Mouse (Mus musculus) lung, embryonic 14.5 days (tissue): ENCODE measurements around the gene Srprb. TPM values are rescaled to one million over a fixed set of nuclear protein-coding genes. Genes with fewer than 3 reads are reported as not detected.

Experiments used
- ATAC-seq: fragments of 200-750 bp; cut with Nextera tagmentation; 2 replicates; pipeline ENCODE4 v1.8.0; 2017; ENCODE audit warnings: mild to moderate bottlenecking, moderate TSS enrichment, moderate library complexity; ENCODE audit not compliant: insufficient read depth
- DNase-seq: peaks from one replicate; pipeline ENCODE4 v3.0.0-alpha.2; 2015
- H3K27ac ChIP-seq: fragments of 300-500 bp; sonication (generic); 2 replicates; pipeline ENCODE4 v1.5.1; 2014; ENCODE audit warnings: low read depth, mild to moderate bottlenecking, moderate library complexity
- H3K27me3 ChIP-seq: fragments of 300-500 bp; sonication (generic); 2 replicates; pipeline ENCODE4 v1.6.1; 2014; ENCODE audit warnings: low read length, control low read depth; ENCODE audit not compliant: insufficient read depth
- H3K36me3 ChIP-seq: fragments of 300-500 bp; sonication (generic); 2 replicates; pipeline ENCODE4 v1.6.1; 2014; ENCODE audit warnings: control low read depth; ENCODE audit not compliant: insufficient read depth
- H3K4me1 ChIP-seq: fragments of 300-500 bp; sonication (generic); 2 replicates; pipeline ENCODE4 v1.6.1; 2014; ENCODE audit warnings: antibody characterized with exemption, control low read depth; ENCODE audit not compliant: insufficient read depth
- H3K4me2 ChIP-seq: fragments of 300-500 bp; sonication (generic); 2 replicates; pipeline ENCODE4 v1.6.1; 2014; ENCODE audit warnings: mild to moderate bottlenecking
- H3K4me3 ChIP-seq: fragments of 300-500 bp; sonication (generic); 2 replicates; pipeline ENCODE4 v1.5.1; 2014; ENCODE audit warnings: low read depth, low read length
- H3K9ac ChIP-seq: fragments of 300-500 bp; sonication (generic); 2 replicates; pipeline ENCODE4 v1.6.1; 2014
- H3K9me3 ChIP-seq: fragments of 300-500 bp; sonication (generic); 2 replicates; pipeline ENCODE4 v1.6.1; 2016; ENCODE audit warnings: low read depth, low read length, control low read depth
- CTCF ChIP-seq: IDR thresholded peaks from 2 replicates; pipeline ENCODE4 v1.5.1; 2016; ENCODE audit warnings: antibody characterized with exemption, low read depth
- WGBS: fragments of 180-500 bp; shearing (Covaris S2); extraction: QIAGEN DNeasy Blood & Tissue Kit; methylation state at CpG from one replicate; pipeline ENCODE4 v1.1.7; 2014; 5-methylcytosine and 5-hydroxymethylcytosine counted together
- polyA plus RNA-seq: library from polyadenylated mRNA; unstranded; fragments of >200 nt; fragmentation: Nextera tagmentation; extraction: Ambion mirVana; gene quantifications from 2 replicates; pipeline ENCODE4 v1.2.1, GENCODE M21; 2014

Srprb gene
- polyA plus RNA-seq, 1 experiment from 2014 or later, result 68.2 TPM

GRCm38 (mm10) chr9:103234059-103234458 lies 32.1 kb upstream of the Srprb start:
- Histone ChIP-seq H3K9ac (no peak overlapping the region), H3K36me3 (no peaks in the 10 kb centered on the region), H3K27me3 (no peaks in the 10 kb centered on the region), H3K4me2 (no peak overlapping the region), H3K9me3 (no peaks in the 10 kb centered on the region), H3K27ac (peak overlapping the region; percentile 31), H3K4me1 (no peaks in the 10 kb centered on the region), H3K4me3 (no peak overlapping the region)
- 64% methylated on average over 7 of the region's 7 CpGs for WGBS
- no peak for TF ChIP-seq CTCF
- ATAC-seq (no peak), DNase-seq (peak; percentile 9)

DNA sequence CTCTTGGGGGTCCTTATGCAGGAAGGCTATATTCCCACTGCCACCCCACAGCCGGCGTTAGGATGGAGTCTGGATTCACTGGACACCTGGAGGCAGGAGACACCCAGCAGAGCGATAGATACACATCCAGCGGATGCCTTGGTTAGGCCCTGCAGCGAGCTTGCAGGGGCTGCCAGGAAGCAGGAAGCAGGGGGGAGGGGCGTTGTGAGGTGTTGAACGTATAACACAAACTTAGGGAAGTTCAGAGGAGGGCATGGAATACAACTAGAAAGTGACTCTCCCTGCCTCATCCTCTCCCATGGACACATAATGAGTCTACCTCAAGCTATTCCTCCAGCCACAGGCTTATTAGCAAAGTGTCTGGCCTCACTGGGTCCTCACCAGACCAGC lies 31.1 kb upstream of the Srprb start:
- ATAC-seq (no peak), DNase-seq (peak; percentile 41)
- H3K4me1 ChIP-seq, result no peaks in the 10 kb centered on the region
- H3K36me3 ChIP-seq, result no peaks in the 10 kb centered on the region
- H3K9ac ChIP-seq, result no peak overlapping the region
- H3K27ac ChIP-seq, result no peak overlapping the region
- H3K4me2 ChIP-seq, result no peak overlapping the region
- no peaks in the 10 kb centered on the region for H3K9me3 ChIP-seq
- no peak overlapping the region for H3K4me3 ChIP-seq
- WGBS, result 35% methylated on average over 7 of the region's 7 CpGs
- H3K27me3 ChIP-seq, result no peaks in the 10 kb centered on the region
- no peak for TF ChIP-seq CTCF

GRCm38 (mm10) chr9:103232232-103233005 lies 30.5 kb upstream of the Srprb start:
- Histone ChIP-seq H3K9ac (no peak overlapping the region), H3K9me3 (no peaks in the 10 kb centered on the region), H3K27ac (no peak overlapping the region), H3K4me2 (no peak overlapping the region), H3K4me3 (no peak overlapping the region), H3K27me3 (no peaks in the 10 kb centered on the region), H3K36me3 (no peaks in the 10 kb centered on the region), H3K4me1 (no peaks in the 10 kb centered on the region)
- 87% methylated on average over 7 of the region's 7 CpGs for WGBS
- DNase-seq (no peak), ATAC-seq (no peak)
- TF ChIP-seq CTCF, result no peak

GRCm38 (mm10) chr9:103230151-103230951 lies 28.4 kb upstream of the Srprb start, which contains the start of the genes Gm20425 and Trf:
Gene Gm20425 (minus strand): TSS chr9:103230307.
Gene Trf (minus strand): TSS chr9:103230444.
- no peak within 1 kb of the TSS for H3K4me3 ChIP-seq
- 29% methylated on average over 29 of the region's 29 CpGs for WGBS
- no peaks in the 10 kb centered on the region for H3K27me3 ChIP-seq
- peak; percentile 52 for DNase-seq
- no peak for TF ChIP-seq CTCF
- H3K4me2 ChIP-seq, result peak within 1 kb of the TSS; percentile 44
- no peaks in the 10 kb centered on the region for H3K36me3 ChIP-seq
- peak within 1 kb of the TSS; percentile 31; the same call in 1 of the 2 replicates for H3K9ac ChIP-seq
- H3K27ac ChIP-seq, result 0 out of 2 replicates have a peak within 1 kb of the TSS, but pooled peaks have one; percentile 26
- H3K4me1 ChIP-seq, result no peaks in the 10 kb centered on the region
- peak; percentile 59 for ATAC-seq
- H3K9me3 ChIP-seq, result no peaks in the 10 kb centered on the region

DNA sequence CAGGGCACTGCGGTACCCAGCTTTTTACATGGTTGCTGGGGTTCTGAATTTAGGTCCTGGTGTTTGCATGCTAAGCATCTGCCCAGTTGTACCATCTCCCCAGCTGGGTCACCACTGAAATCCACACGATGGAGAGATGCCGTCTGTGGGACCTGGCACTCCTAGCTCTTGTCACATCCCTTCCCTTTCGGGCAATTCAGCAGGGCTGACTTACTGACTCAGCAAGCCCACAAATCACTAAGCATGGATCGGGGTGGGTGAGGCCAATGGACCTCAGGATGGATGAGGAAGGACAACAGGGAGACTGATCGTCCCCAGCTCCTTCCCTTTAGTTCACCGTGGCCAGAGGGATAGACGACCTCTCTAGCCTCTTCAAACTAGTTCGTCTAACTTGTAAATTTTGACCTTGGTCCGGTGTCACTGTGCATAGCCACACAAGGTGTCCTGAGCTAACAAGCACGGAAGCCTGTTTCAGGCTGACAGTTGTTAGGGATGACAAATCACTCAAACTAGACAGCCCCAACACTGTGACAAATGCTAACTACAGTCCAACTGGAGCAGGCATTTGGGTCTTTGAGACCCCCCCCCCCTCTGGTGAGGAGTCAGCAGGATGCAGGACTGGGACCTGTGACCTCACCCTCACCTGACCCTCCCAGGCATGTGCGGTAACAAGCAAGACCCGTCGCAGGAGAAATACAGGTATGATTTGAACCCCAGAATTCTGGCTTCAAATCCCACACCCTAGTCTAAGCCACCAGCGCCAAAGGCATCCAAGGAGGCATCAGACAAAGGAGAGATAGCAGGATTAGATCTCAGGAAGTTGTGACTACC lies 27.3 kb upstream of the Srprb start:
- 78% methylated on average over 15 of the region's 15 CpGs for WGBS
- Histone ChIP-seq H3K9me3 (no peaks in the 10 kb centered on the region), H3K9ac (no peak overlapping the region), H3K36me3 (no peaks in the 10 kb centered on the region), H3K4me1 (no peaks in the 10 kb centered on the region), H3K27ac (no peak overlapping the region), H3K27me3 (no peaks in the 10 kb centered on the region), H3K4me3 (no peak overlapping the region), H3K4me2 (no peak overlapping the region)
- DNase-seq (no peak), ATAC-seq (no peak)
- no peak for TF ChIP-seq CTCF

DNA sequence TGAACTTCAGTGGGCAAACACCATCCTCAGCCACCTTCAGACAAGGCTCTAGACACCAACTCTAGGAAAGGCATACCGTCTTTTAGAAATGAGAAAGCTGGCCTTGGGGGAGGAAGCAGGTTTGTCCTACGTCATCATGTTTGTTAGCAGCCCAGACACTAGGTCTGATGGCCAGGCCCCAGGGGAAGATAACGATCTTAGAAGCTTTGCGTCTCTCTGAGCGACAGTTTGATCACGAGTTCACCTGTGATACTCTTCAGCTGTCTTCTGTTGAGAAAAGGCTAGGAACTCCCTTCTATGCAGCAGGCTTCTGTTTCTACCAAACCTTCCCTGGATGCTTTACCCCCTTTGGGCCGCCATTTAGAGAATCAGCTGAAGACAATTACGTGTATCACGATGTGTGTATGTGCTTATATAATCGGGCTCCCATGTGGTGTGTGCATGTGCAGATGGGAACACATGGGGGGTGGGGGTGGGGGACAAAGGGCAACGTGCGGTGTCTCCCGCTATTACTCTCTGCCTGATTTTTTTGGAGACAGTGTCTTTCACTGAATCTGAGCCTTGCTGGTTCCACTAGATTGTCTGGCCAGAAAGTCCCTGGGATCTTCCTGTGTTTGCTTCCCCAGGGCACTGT lies 26.6 kb upstream of the Srprb start:
- no peak for ATAC-seq
- no peak overlapping the region for H3K9ac ChIP-seq
- no peaks in the 10 kb centered on the region for H3K4me1 ChIP-seq
- no peak for TF ChIP-seq CTCF
- H3K9me3 ChIP-seq, result no peaks in the 10 kb centered on the region
- H3K27me3 ChIP-seq, result no peaks in the 10 kb centered on the region
- 73% methylated on average over 13 of the region's 13 CpGs for WGBS
- H3K36me3 ChIP-seq, result no peaks in the 10 kb centered on the region
- no peak for DNase-seq
- no peak overlapping the region for H3K4me3 ChIP-seq
- H3K27ac ChIP-seq, result no peak overlapping the region
- H3K4me2 ChIP-seq, result no peak overlapping the region
